Mouse (Mus musculus) liver, postnatal 0 days (tissue): ENCODE data around the gene Akap7.

Source experiments
- CTCF ChIP-seq: sonication (generic); IDR thresholded peaks from 2 replicates; pipeline ENCODE4 v1.5.1; 2016; ENCODE audit warnings: antibody characterized with exemption, low read depth
- EP300 ChIP-seq: IDR thresholded peaks from 2 replicates; pipeline ENCODE4 v1.6.1; 2016; ENCODE audit warnings: antibody characterized with exemption, low read depth, mild to moderate bottlenecking

- TF ChIP-seq EP300, result no peak
- no peak for TF ChIP-seq CTCF
Observed at GRCm38 (mm10) chr10:25219901-25220495, 87.7 kb downstream of the Akap7 start.
